Mouse (Mus musculus): ENCODE measurements at regions not wholly inside any gene's neighbourhood (a gene's known extent, or its start where the extent isn't known, plus 50 kb on each side); places are given as distances from the start of the nearest gene placed in this dataset.
A peak's percentile ranks its signal among the peaks of the same experiment; 100 is the strongest.

GRCm38 (mm10) chr8:35235815-35236509, 529.6 kb upstream of the Gm19410 start:
- DNase-seq (ENCODE audit: low spot score in 2 of 2), result no peak

GRCm38 (mm10) chr8:35237279-35237678, 528.3 kb upstream of the Gm19410 start:
- DNase-seq (ENCODE audit: low spot score in 2 of 2), result no peak

GRCm38 (mm10) chr8:35240884-35241283, 524.7 kb upstream of the Gm19410 start:
- DNase-seq (ENCODE audit: low spot score in 2 of 2), result no peak

GRCm38 (mm10) chr8:35243555-35243954, 522.0 kb upstream of the Gm19410 start:
- no peak for DNase-seq (ENCODE audit: low spot score in 2 of 2)

- no peak for DNase-seq (ENCODE audit: low spot score in 2 of 2)
These were observed 515.7 kb upstream of the Gm19410 start for GRCm38 (mm10) chr8:35249747-35250375.

GRCm38 (mm10) chr8:35250641-35251040, 514.9 kb upstream of the Gm19410 start:
- no peak for DNase-seq (ENCODE audit: low spot score in 2 of 2)

GRCm38 (mm10) chr8:35253946-35254345, 511.6 kb upstream of the Gm19410 start:
- no peak for DNase-seq (ENCODE audit: low spot score in 2 of 2)

- DNase-seq (ENCODE audit: low spot score in 2 of 2), result no peak
These were observed 510.3 kb upstream of the Gm19410 start for GRCm38 (mm10) chr8:35255327-35255726.

- DNase-seq (ENCODE audit: low spot score in 2 of 2), result no peak
These were observed 508.6 kb upstream of the Gm19410 start for GRCm38 (mm10) chr8:35256958-35257357.

- no peak for DNase-seq (ENCODE audit: low spot score in 2 of 2)
These were observed 497.4 kb upstream of the Gm19410 start for GRCm38 (mm10) chr8:35268221-35268620.

GRCm38 (mm10) chr8:35268986-35269385, 496.6 kb upstream of the Gm19410 start:
- no peak for DNase-seq (ENCODE audit: low spot score in 2 of 2)

- DNase-seq (ENCODE audit: low spot score in 2 of 2), result no peak
These were observed 489.6 kb upstream of the Gm19410 start for GRCm38 (mm10) chr8:35275972-35276371.

GRCm38 (mm10) chr8:35276460-35276859, 489.1 kb upstream of the Gm19410 start:
- no peak for DNase-seq (ENCODE audit: low spot score in 2 of 2)

- DNase-seq (ENCODE audit: low spot score in 2 of 2), result no peak
These were observed 486.6 kb upstream of the Gm19410 start for GRCm38 (mm10) chr8:35278946-35279345.

GRCm38 (mm10) chr8:35280741-35281140, 484.8 kb upstream of the Gm19410 start:
- DNase-seq (ENCODE audit: low spot score in 2 of 2), result no peak

GRCm38 (mm10) chr8:35283366-35283765, 482.2 kb upstream of the Gm19410 start:
- DNase-seq (ENCODE audit: low spot score in 2 of 2), result no peak

GRCm38 (mm10) chr8:35289018-35289417, 476.6 kb upstream of the Gm19410 start:
- DNase-seq (ENCODE audit: low spot score in 2 of 2), result peak in 1 of 2 experiments; percentile 5

GRCm38 (mm10) chr8:35289967-35290366, 475.6 kb upstream of the Gm19410 start:
- no peak for DNase-seq (ENCODE audit: low spot score in 2 of 2)

GRCm38 (mm10) chr8:35293437-35294126, 472.0 kb upstream of the Gm19410 start:
- peak in 1 of 2 experiments; percentile 2 for DNase-seq (ENCODE audit: low spot score in 2 of 2)

GRCm38 (mm10) chr8:35296936-35297335, 468.7 kb upstream of the Gm19410 start:
- DNase-seq (ENCODE audit: low spot score in 2 of 2), result no peak

- no peak for DNase-seq (ENCODE audit: low spot score in 2 of 2)
These were observed 466.5 kb upstream of the Gm19410 start for GRCm38 (mm10) chr8:35299088-35299487.

- DNase-seq (ENCODE audit: low spot score in 2 of 2), result no peak
These were observed 465.2 kb upstream of the Gm19410 start for GRCm38 (mm10) chr8:35300359-35300758.

Measured in urinary bladder, adult 18-20 months (tissue).